Mouse (Mus musculus): ENCODE data around the gene Prl8a1.

The Prl8a1 gene
- long read RNA-seq, experiment 1, result 0 reads
- long read RNA-seq, experiment 2, result 0 reads

DNA sequence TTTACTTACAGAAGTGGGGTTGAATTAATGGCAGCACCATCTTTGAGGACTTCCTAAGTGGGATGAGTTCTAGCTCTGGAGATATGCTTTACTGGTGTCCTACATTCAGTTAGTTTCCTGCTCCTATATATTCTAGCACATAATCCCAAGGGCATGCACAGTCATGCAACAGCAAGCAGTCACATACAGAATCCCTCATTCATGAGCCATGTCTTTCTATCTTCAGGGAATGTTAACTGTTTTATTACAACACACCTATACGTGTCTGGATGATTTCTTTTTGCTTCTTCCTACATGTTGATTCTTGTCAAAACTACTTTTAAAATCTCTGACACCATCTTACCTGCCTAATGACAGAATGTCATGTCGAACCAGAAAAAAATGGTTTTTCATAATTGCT is at the start of gene Prl8a1:
TSS of gene Prl8a1 (minus strand) at position 101 of the 400 bp plus-strand sequence.
- intact Hi-C loops (cut with DNase I), result no loop called here

DNA sequence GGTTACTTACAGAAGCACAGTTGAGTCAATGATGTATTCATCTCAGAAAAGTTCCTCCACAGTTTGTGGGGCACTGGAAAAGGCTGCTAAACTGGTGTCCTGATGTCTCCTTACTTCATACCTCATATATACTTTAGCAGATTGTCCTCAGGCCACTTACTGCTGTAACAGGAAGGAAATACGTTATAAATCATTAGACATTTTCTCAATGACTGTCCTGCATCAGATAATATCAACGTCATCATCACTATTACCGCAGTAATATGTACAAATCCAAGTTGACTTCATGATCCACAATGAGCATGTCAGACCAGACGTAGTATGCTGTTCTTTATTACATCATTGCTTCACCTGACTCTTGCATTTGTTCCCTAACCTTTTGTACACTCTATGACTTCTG is 28.5 kb upstream of the Prl8a1 start, which contains the start of gene Prl7b1:
TSS of gene Prl7b1 (minus strand) at position 101 of the 400 bp plus-strand sequence.
- intact Hi-C loops (cut with DNase I), result no loop called here

DNA sequence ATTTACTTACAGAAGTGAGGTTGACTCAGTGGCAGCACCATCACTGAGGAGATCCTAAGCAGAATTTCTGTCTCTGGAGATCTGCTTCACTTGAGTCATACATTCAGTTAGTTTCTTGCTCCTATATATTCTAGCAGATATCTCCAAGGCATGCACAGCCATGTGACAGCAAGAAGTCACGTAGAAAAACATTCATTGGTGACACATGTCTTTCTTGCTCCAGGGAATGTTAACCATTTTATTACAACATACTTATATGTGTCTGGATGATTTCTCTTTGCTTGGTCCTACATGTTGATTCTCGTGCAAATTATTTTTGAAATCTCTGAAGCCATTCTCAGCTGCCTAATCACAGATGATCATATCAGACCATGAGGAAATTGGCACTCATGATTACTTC is 17.5 kb downstream of the Prl8a1 start, which contains the start of gene Prl8a9:
TSS of gene Prl8a9 (minus strand) at position 101 of the 400 bp plus-strand sequence.
- intact Hi-C loops (cut with DNase I), result no loop called here

DNA sequence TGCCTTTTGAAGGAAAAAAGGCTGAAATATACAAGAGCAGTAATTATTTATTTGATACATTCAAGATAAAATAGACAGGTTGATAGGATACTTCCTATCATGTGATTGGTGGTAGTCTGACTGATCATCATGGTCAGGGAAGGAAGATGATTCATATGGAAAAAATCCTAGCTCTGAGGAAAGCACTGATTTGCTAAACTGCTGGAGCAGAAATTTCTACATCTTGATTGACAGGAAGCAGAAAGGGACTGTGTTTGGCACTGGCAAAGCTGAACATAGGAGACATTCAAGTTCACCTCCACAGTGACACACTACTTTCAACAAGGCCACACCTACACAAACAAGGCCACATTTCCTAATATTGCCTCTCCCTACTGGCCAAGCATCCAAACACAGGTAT is 28.6 kb downstream of the Prl8a1 start:
- intact Hi-C loops (cut with DNase I), result no loop called here

Measured in adrenal gland (tissue).